24 mouse cellular contexts compared by ENCODE assay signal in the genomic region with DNA sequence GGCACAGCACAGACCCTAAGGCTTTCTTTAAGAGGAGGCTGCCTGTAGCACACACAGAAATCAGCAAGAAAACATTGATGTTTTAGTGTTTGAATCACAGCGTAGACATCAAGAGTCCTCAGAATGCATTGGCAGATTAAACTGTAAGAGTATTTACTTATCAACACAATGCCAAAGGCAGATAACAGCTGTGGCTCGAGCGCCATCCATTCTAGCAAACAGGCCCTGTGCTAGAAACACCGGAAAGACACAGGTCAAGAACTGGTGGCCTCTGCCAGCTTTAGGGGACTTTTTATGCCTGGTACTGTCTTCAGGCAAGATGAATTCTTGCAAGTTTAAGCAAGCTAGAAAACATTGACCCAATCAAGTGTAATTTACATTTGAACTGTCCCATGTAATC. TPM values are rescaled to one million over a fixed set of nuclear protein-coding genes. Genes with fewer than 3 reads are reported as not detected.
A peak's percentile ranks its signal among the peaks of the same experiment; 100 is the strongest.
DNase-seq lines count a peak whose midpoint lies in the region; ATAC-seq and TF ChIP-seq lines count a peak whose summit lies in the region.
"Had no signal": no experiment of that assay in that cellular context is flagged by ENCODE, and none has a peak within 500 bp of the region (broad histone marks: within the 10 kb centered on the region; RNA-seq: fewer than 3 reads in every experiment).

No protein-coding gene starts in this region.

- peak; percentile 16 to 23 for DNase-seq in heart, adult 2 months
- DNase-seq in heart, adult 18-20 months: no peak
- peak; percentile 3 for DNase-seq in embryonic facial prominence, embryonic 10.5 days (ENCODE audit: low spot score)
- DNase-seq in heart, postnatal 10 days: peak; percentile 34 to 35
- DNase-seq in neural tube, embryonic 10.5 days (ENCODE audit: extremely low spot score, low spot score): no peak
- DNase-seq: adrenal gland, adult 2 months; cerebellum, adult 11 months; kidney, postnatal 25 days; liver, embryonic 13.5 days; lung, adult 2 months; lung, postnatal 14 days; retina, postnatal 1 day; thymus, postnatal 25 days had no signal

- H3K4me2 ChIP-seq in hindbrain, embryonic 12.5 days (replicated peaks): no peak overlapping the region
- no peak overlapping the region for H3K4me2 ChIP-seq in hindbrain, embryonic 13.5 days
- H3K4me2 ChIP-seq: limb, embryonic 12.5 days; liver, embryonic 13.5 days; midbrain, embryonic 13.5 days; neural tube, embryonic 12.5 days had no signal

- TF ChIP-seq POLR2A in heart, adult 2 months (IDR thresholded peaks at IDR 0.05; ENCODE audit: insufficient read depth, low read depth, low read length): no peak

- H3K4me3 ChIP-seq in heart, adult 2 months: peak overlapping the region; percentile 47
- no peak overlapping the region for H3K4me3 ChIP-seq in hindbrain, embryonic 12.5 days
- no peak overlapping the region for H3K4me3 ChIP-seq in hindbrain, embryonic 13.5 days
- H3K4me3 ChIP-seq in embryonic facial prominence, embryonic 10.5 days: no peak overlapping the region
- H3K4me3 ChIP-seq: forebrain, embryonic 10.5 days; layer of hippocampus, adult 2 months; limb, embryonic 12.5 days; liver, embryonic 13.5 days; midbrain, embryonic 13.5 days; neural tube, embryonic 12.5 days had no signal

- TF ChIP-seq CTCF in heart, adult 2 months (IDR thresholded peaks at IDR 0.05): no peak

- H3K36me3 ChIP-seq in heart, adult 2 months (ENCODE audit: control insufficient read depth, insufficient read depth, low read length): no peaks in the 10 kb centered on the region; the same call in 1 of the 2 replicates
- H3K36me3 ChIP-seq in hindbrain, embryonic 12.5 days: no peaks in the 10 kb centered on the region
- H3K36me3 ChIP-seq in hindbrain, embryonic 13.5 days: no peaks in the 10 kb centered on the region
- H3K36me3 ChIP-seq in embryonic facial prominence, embryonic 10.5 days (replicated peaks): no peaks in the 10 kb centered on the region
- H3K36me3 ChIP-seq: forebrain, embryonic 10.5 days; G1E; limb, embryonic 12.5 days; liver, embryonic 13.5 days; midbrain, embryonic 13.5 days; neural tube, embryonic 12.5 days had no signal

- 50% methylated on average over 4 of the region's 4 CpGs for WGBS in heart, adult 2 months
- WGBS in hindbrain, embryonic 12.5 days: 87% methylated on average over 4 of the region's 4 CpGs
- WGBS in hindbrain, embryonic 13.5 days: 86% methylated on average over 4 of the region's 4 CpGs
- WGBS in embryonic facial prominence, embryonic 10.5 days: 83% methylated on average over 4 of the region's 4 CpGs

- ATAC-seq in hindbrain, embryonic 12.5 days (ENCODE audit: low FRiP score): no peak
- no peak for ATAC-seq in hindbrain, embryonic 13.5 days (ENCODE audit: low FRiP score)
- ATAC-seq: hindbrain, embryonic 16.5 days; intestine, embryonic 16.5 days; midbrain, embryonic 13.5 days had no signal

- no peaks in the 10 kb centered on the region for H3K79me2 ChIP-seq in heart, adult 2 months (replicated peaks; ENCODE audit: control insufficient read depth, insufficient read depth, low read length)

- no peak for TF ChIP-seq EP300 in heart, adult 2 months (IDR thresholded peaks at IDR 0.05; ENCODE audit: insufficient read depth, low read depth, low read length)

- peak overlapping the region; percentile 91 for H3K27ac ChIP-seq in heart, adult 2 months
- 0 out of 2 replicates have a peak overlapping the region, but pooled peaks have one; percentile 48 for H3K27ac ChIP-seq in hindbrain, embryonic 12.5 days
- H3K27ac ChIP-seq in hindbrain, embryonic 13.5 days: no peak overlapping the region
- no peak overlapping the region for H3K27ac ChIP-seq in embryonic facial prominence, embryonic 10.5 days (replicated peaks)
- H3K27ac ChIP-seq: forebrain, embryonic 10.5 days; liver, embryonic 13.5 days; neural tube, embryonic 12.5 days had no signal

- H3K4me1 ChIP-seq in heart, adult 2 months (ENCODE audit: control insufficient read depth, insufficient read depth, low read length): no peaks in the 10 kb centered on the region; the same call in 1 of the 2 replicates
- 0 out of 2 replicates have a peak, but pooled peaks cover 5% of the 10 kb centered on the region for H3K4me1 ChIP-seq in hindbrain, embryonic 12.5 days
- H3K4me1 ChIP-seq in hindbrain, embryonic 13.5 days (replicated peaks): peaks cover 9% of the 10 kb centered on the region; the same call in 1 of the 2 replicates
- 0 out of 2 replicates have a peak, but pooled peaks cover 8% of the 10 kb centered on the region for H3K4me1 ChIP-seq in embryonic facial prominence, embryonic 10.5 days
- H3K4me1 ChIP-seq: forebrain, embryonic 10.5 days; midbrain, embryonic 13.5 days; neural tube, embryonic 12.5 days had no signal

- no peaks in the 10 kb centered on the region for H3K9me3 ChIP-seq in hindbrain, embryonic 12.5 days (replicated peaks)
- no peaks in the 10 kb centered on the region for H3K9me3 ChIP-seq in hindbrain, embryonic 13.5 days
- H3K9me3 ChIP-seq in embryonic facial prominence, embryonic 10.5 days: no peaks in the 10 kb centered on the region
- H3K9me3 ChIP-seq: forebrain, embryonic 10.5 days; G1E; limb, embryonic 12.5 days; liver, embryonic 13.5 days; midbrain, embryonic 13.5 days; neural tube, embryonic 12.5 days had no signal

- H3K27me3 ChIP-seq in heart, adult 2 months (ENCODE audit: control insufficient read depth, insufficient read depth, low read length): no peaks in the 10 kb centered on the region
- no peaks in the 10 kb centered on the region for H3K27me3 ChIP-seq in hindbrain, embryonic 12.5 days
- H3K27me3 ChIP-seq in hindbrain, embryonic 13.5 days: no peaks in the 10 kb centered on the region
- H3K27me3 ChIP-seq in embryonic facial prominence, embryonic 10.5 days (replicated peaks; ENCODE audit: low read depth, poor library complexity, severe bottlenecking): no peaks in the 10 kb centered on the region
- H3K27me3 ChIP-seq: limb, embryonic 12.5 days; liver, embryonic 13.5 days; midbrain, embryonic 13.5 days; neural tube, embryonic 12.5 days had no signal

- intact Hi-C loops in heart, adult 2 months (cut with DNase I): no loop called here
- intact Hi-C loops in heart, postnatal 10 days (cut with DNase I): no loop called here

- H3K9ac ChIP-seq in heart, adult 2 months (ENCODE audit: low read depth, low read length): peak overlapping the region; percentile 38; the same call in 1 of the 2 replicates
- no peak overlapping the region for H3K9ac ChIP-seq in hindbrain, embryonic 12.5 days
- no peak overlapping the region for H3K9ac ChIP-seq in hindbrain, embryonic 13.5 days
- H3K9ac ChIP-seq: limb, embryonic 12.5 days; liver, embryonic 13.5 days; midbrain, embryonic 13.5 days; neural tube, embryonic 12.5 days had no signal

RNA-seq across cellular contexts. Expression of a gene that starts 0.4 kb away (rescaled TPM):
- total RNA-seq in heart, adult 2 months (2021): 100 to 1,000 TPM; 304 to 322 TPM
- polyA plus RNA-seq in heart, adult 2 months (2012; rRNA removed): 85.7 and 184 TPM in 2 replicates
- 100 to 1,000 TPM; 322 to 355 TPM for total RNA-seq in heart, adult 18-20 months (2021)
- polyA plus RNA-seq in hindbrain, embryonic 12.5 days (2016; fragmentation: Nextera tagmentation; extraction: Ambion mirVana): 0.46 and 0.53 TPM in 2 replicates
- polyA plus RNA-seq in hindbrain, embryonic 13.5 days (2015; fragmentation: Nextera tagmentation; extraction: Ambion mirVana): 0.09 and 0.25 TPM in 2 replicates
- polyA plus RNA-seq in embryonic facial prominence, embryonic 10.5 days (2016; fragmentation: Nextera tagmentation; extraction: Ambion mirVana): 0.04 TPM in 1 of 2 replicates, not detected in the other
- total RNA-seq in heart, postnatal 10 days (2021): 100 to 1,000 TPM; 214 to 226 TPM
- polyA plus RNA-seq: G1E; kidney, embryonic 14.5 days had no signal

RNA-seq across cellular contexts. Expression of a gene that starts 4.7 kb away (rescaled TPM):
- total RNA-seq in heart, adult 2 months (2021): 1 to 10 TPM; 7.2 to 7.8 TPM
- 7.7 and 9.2 TPM in 2 replicates for polyA plus RNA-seq in heart, adult 2 months (2012; rRNA removed)
- total RNA-seq in heart, adult 18-20 months (2021): 1 to 10 TPM; 7.3 to 9.1 TPM
- 7.8 and 7.9 TPM in 2 replicates for polyA plus RNA-seq in hindbrain, embryonic 12.5 days (2016; fragmentation: Nextera tagmentation; extraction: Ambion mirVana)
- 6.2 TPM in 2 replicates for polyA plus RNA-seq in hindbrain, embryonic 13.5 days (2015; fragmentation: Nextera tagmentation; extraction: Ambion mirVana)
- polyA plus RNA-seq in embryonic facial prominence, embryonic 10.5 days (2016; fragmentation: Nextera tagmentation; extraction: Ambion mirVana): 2.4 and 3.4 TPM in 2 replicates
- 1 to 10 TPM; 8.1 to 9.2 TPM for total RNA-seq in heart, postnatal 10 days (2021)

Comparison
In these comparisons a context has a peak if more than half of its experiments do, and no peak if none do; other contexts are left out.
1. DNase-seq: peak in heart, adult 2 months (2 of 2), embryonic facial prominence, embryonic 10.5 days (single experiment) and heart, postnatal 10 days (2 of 2); none in heart, adult 18-20 months (0 of 2) and neural tube, embryonic 10.5 days (single experiment).
2. H3K27ac ChIP-seq: peak in heart, adult 2 months (single experiment) and hindbrain, embryonic 12.5 days (single experiment); none in hindbrain, embryonic 13.5 days (single experiment) and embryonic facial prominence, embryonic 10.5 days (single experiment).
3. RNA of a gene that starts 0.4 kb away (polyA plus RNA-seq): 85.7 to 184 TPM in heart, adult 2 months; 0.46 to 0.53 TPM in hindbrain, embryonic 12.5 days, 0.09 to 0.25 TPM in hindbrain, embryonic 13.5 days and 0.04 TPM in embryonic facial prominence, embryonic 10.5 days; every median in the first group is over 10 times any median in the second.